Mouse (Mus musculus) megakaryocyte-erythroid progenitor cell, adult 5-6 weeks (primary cell): ENCODE results near the gene 6430571L13Rik. TPM values are rescaled to one million over a fixed set of nuclear protein-coding genes. Genes with fewer than 3 reads are reported as not detected.

Experiments used
- total RNA-seq, 2 experiments: library from RNA; stranded (forward) in 1 of 2; stranded (reverse) in 1 of 2; fragments of 200-1000, 215-1000 nt in 1 of 2; fragments of >200 nt in 1 of 2; fragmentation: Nextera tagmentation in 1 of 2; gene quantifications; 2 replicates each; pipeline ENCODE4 v1.2.3; 2014 to 2017

6430571L13Rik gene
- total RNA-seq, 2 experiments from 2014 or later: 0.47 TPM; not detected in 1

Other genes starting within 250 kb of the 6430571L13Rik start
- gene Dock3, start 108.7 kb upstream of the 6430571L13Rik start, total RNA-seq (2014; fragmentation: Nextera tagmentation): 0.09 TPM in 1 of 2 replicates, not detected in the other
- gene Dock3, start 108.7 kb upstream of the 6430571L13Rik start, total RNA-seq (2017): not detected in 2 replicates
- gene Mapkapk3, start 50.7 kb upstream of the 6430571L13Rik start, total RNA-seq (2014; fragmentation: Nextera tagmentation): 26.8 and 34.0 TPM in 2 replicates
- gene Mapkapk3, start 50.7 kb upstream of the 6430571L13Rik start, total RNA-seq (2017): 26.9 and 31.6 TPM in 2 replicates
- gene Cish, start 44.6 kb upstream of the 6430571L13Rik start, total RNA-seq (2014; fragmentation: Nextera tagmentation): 2.9 and 9.3 TPM in 2 replicates
- 1.2 and 1.6 TPM in 2 replicates for gene Cish, start 44.6 kb upstream of the 6430571L13Rik start, total RNA-seq (2017)
- 5.8 and 18.8 TPM in 2 replicates for gene Hemk1, start 2.3 kb upstream of the 6430571L13Rik start, total RNA-seq (2014; fragmentation: Nextera tagmentation)
- 4.9 and 9.0 TPM in 2 replicates for gene Hemk1, start 2.3 kb upstream of the 6430571L13Rik start, total RNA-seq (2017)
- gene Cacna2d2, start 59.0 kb downstream of the 6430571L13Rik start, total RNA-seq (2014; fragmentation: Nextera tagmentation): 0.10 TPM in 1 of 2 replicates, not detected in the other
- gene Cacna2d2, start 59.0 kb downstream of the 6430571L13Rik start, total RNA-seq (2017): not detected in 2 replicates
- 15.0 and 18.4 TPM in 2 replicates for gene Tmem115, start 193.3 kb downstream of the 6430571L13Rik start, total RNA-seq (2014; fragmentation: Nextera tagmentation)
- gene Tmem115, start 193.3 kb downstream of the 6430571L13Rik start, total RNA-seq (2017): 13.3 and 15.7 TPM in 2 replicates
- gene Cyb561d2, start 201.6 kb downstream of the 6430571L13Rik start, total RNA-seq (2014; fragmentation: Nextera tagmentation): 5.3 and 16.6 TPM in 2 replicates
- gene Cyb561d2, start 201.6 kb downstream of the 6430571L13Rik start, total RNA-seq (2017): 14.5 and 15.0 TPM in 2 replicates
- gene Nprl2, start 201.6 kb downstream of the 6430571L13Rik start, total RNA-seq (2014; fragmentation: Nextera tagmentation): 14.8 and 19.1 TPM in 2 replicates
- gene Nprl2, start 201.6 kb downstream of the 6430571L13Rik start, total RNA-seq (2017): 7.5 and 8.7 TPM in 2 replicates
- gene Zmynd10, start 206.7 kb downstream of the 6430571L13Rik start, total RNA-seq (2014; fragmentation: Nextera tagmentation): not detected in 2 replicates
- not detected in 2 replicates for gene Zmynd10, start 206.7 kb downstream of the 6430571L13Rik start, total RNA-seq (2017)
- gene Rassf1, start 211.0 kb downstream of the 6430571L13Rik start, total RNA-seq (2014; fragmentation: Nextera tagmentation): 24.6 and 29.3 TPM in 2 replicates
- 32.8 and 40.3 TPM in 2 replicates for gene Rassf1, start 211.0 kb downstream of the 6430571L13Rik start, total RNA-seq (2017)
- gene Tusc2, start 222.7 kb downstream of the 6430571L13Rik start, total RNA-seq (2014; fragmentation: Nextera tagmentation): 27.2 and 33.6 TPM in 2 replicates
- gene Tusc2, start 222.7 kb downstream of the 6430571L13Rik start, total RNA-seq (2017): 15.6 and 26.1 TPM in 2 replicates
- 7.6 and 23.6 TPM in 2 replicates for gene Hyal2, start 227.3 kb downstream of the 6430571L13Rik start, total RNA-seq (2014; fragmentation: Nextera tagmentation)
- gene Hyal2, start 227.3 kb downstream of the 6430571L13Rik start, total RNA-seq (2017): 5.4 and 8.3 TPM in 2 replicates
- gene Hyal1, start 236.3 kb downstream of the 6430571L13Rik start, total RNA-seq (2014; fragmentation: Nextera tagmentation): 1.1 and 5.9 TPM in 2 replicates
- 1.1 and 4.3 TPM in 2 replicates for gene Hyal1, start 236.3 kb downstream of the 6430571L13Rik start, total RNA-seq (2017)
- gene Naa80, start 238.3 kb downstream of the 6430571L13Rik start, total RNA-seq (2014; fragmentation: Nextera tagmentation): 46.2 and 49.0 TPM in 2 replicates
- gene Naa80, start 238.3 kb downstream of the 6430571L13Rik start, total RNA-seq (2017): 15.8 and 25.8 TPM in 2 replicates
- 5.1 and 9.4 TPM in 2 replicates for gene Hyal3, start 240.2 kb downstream of the 6430571L13Rik start, total RNA-seq (2014; fragmentation: Nextera tagmentation)
- gene Hyal3, start 240.2 kb downstream of the 6430571L13Rik start, total RNA-seq (2017): 0.61 and 3.3 TPM in 2 replicates
- 226 and 251 TPM in 2 replicates for gene Ifrd2, start 247.0 kb downstream of the 6430571L13Rik start, total RNA-seq (2014; fragmentation: Nextera tagmentation)
- 103 and 192 TPM in 2 replicates for gene Ifrd2, start 247.0 kb downstream of the 6430571L13Rik start, total RNA-seq (2017)